Mouse (Mus musculus): ENCODE measurements around the gene Cryzl1. TPM values are rescaled to one million over a fixed set of nuclear protein-coding genes. Genes with fewer than 3 reads are reported as not detected.
A peak's percentile ranks its signal among the peaks of the same experiment; 100 is the strongest.
"Not testable (repeated sequence)": the region's sequence is repeated elsewhere in the genome, so short reads cannot be mapped to it uniquely, and the experiment has no call there.

Cryzl1 gene
- polyA plus RNA-seq, 1 experiment from 2014 or later, result 74.5 TPM

- ATAC-seq (ENCODE audit: insufficient read depth), result no peak
- Histone ChIP-seq H3K9me3 (ENCODE audit: low read depth, low read length) (no peaks in the 10 kb centered on the region), H3K4me3 (ENCODE audit: low read depth, low read length) (peak overlapping the region; percentile 83), H3K27ac (ENCODE audit: low read depth) (no peak overlapping the region), H3K9ac (peak overlapping the region; percentile 24; the same call in 1 of the 2 replicates), H3K4me1 (ENCODE audit: insufficient read depth) (no peaks in the 10 kb centered on the region), H3K27me3 (ENCODE audit: insufficient read depth, low read length) (no peaks in the 10 kb centered on the region), H3K36me3 (ENCODE audit: insufficient read depth) (peaks cover 31% of the 10 kb centered on the region), H3K4me2 (peak overlapping the region; percentile 66)
- no peak for TF ChIP-seq CTCF (IDR thresholded peaks at IDR 0.05; ENCODE audit: low read depth)
- 61% methylated on average over 3 of the region's 3 CpGs for WGBS
- no peak for DNase-seq
Measured at GRCm38 (mm10) chr16:91649246-91649645, 79.5 kb downstream of the Cryzl1 start.

GRCm38 (mm10) chr16:91648220-91648550, 80.6 kb downstream of the Cryzl1 start:
- Histone ChIP-seq H3K9me3 (ENCODE audit: low read depth, low read length) (no peaks in the 10 kb centered on the region), H3K27me3 (ENCODE audit: insufficient read depth, low read length) (no peaks in the 10 kb centered on the region), H3K36me3 (ENCODE audit: insufficient read depth) (peaks cover 21% of the 10 kb centered on the region), H3K9ac (peak overlapping the region; percentile 93), H3K4me1 (ENCODE audit: insufficient read depth) (no peaks in the 10 kb centered on the region), H3K4me2 (peak overlapping the region; percentile 66), H3K27ac (ENCODE audit: low read depth) (peak overlapping the region; percentile 99), H3K4me3 (ENCODE audit: low read depth, low read length) (peak overlapping the region; percentile 83)
- under 1% methylated on average over 25 of the region's 25 CpGs for WGBS
- no peak for TF ChIP-seq CTCF (IDR thresholded peaks at IDR 0.05; ENCODE audit: low read depth)
- peak; percentile 78 for DNase-seq
- ATAC-seq (ENCODE audit: insufficient read depth), result peak; percentile 68

GRCm38 (mm10) chr16:91647461-91648219, 81.1 kb downstream of the Cryzl1 start, which contains the start of gene Son:
Son (plus strand) TSS chr16:91647506.
- under 1% methylated on average over 69 of the region's 70 CpGs for WGBS
- Histone ChIP-seq H3K27me3 (ENCODE audit: insufficient read depth, low read length) (no peaks in the 10 kb centered on the region), H3K27ac (ENCODE audit: low read depth) (peak within 1 kb of the TSS; percentile 99), H3K36me3 (ENCODE audit: insufficient read depth) (peaks cover 22% of the 10 kb centered on the region), H3K4me1 (ENCODE audit: insufficient read depth) (no peaks in the 10 kb centered on the region), H3K9ac (peak within 1 kb of the TSS; percentile 93), H3K4me3 (ENCODE audit: low read depth, low read length) (peak within 1 kb of the TSS; percentile 83), H3K9me3 (ENCODE audit: low read depth, low read length) (no peaks in the 10 kb centered on the region), H3K4me2 (peak within 1 kb of the TSS; percentile 100)
- peak; percentile 96 for ATAC-seq (ENCODE audit: insufficient read depth)
- no peak for TF ChIP-seq CTCF (IDR thresholded peaks at IDR 0.05; ENCODE audit: low read depth)
- peak; percentile 99 for DNase-seq

- Histone ChIP-seq H3K4me2 (peak within 1 kb of the TSS; percentile 100), H3K36me3 (ENCODE audit: insufficient read depth) (peaks cover 22% of the 10 kb centered on the region), H3K4me3 (ENCODE audit: low read depth, low read length) (peak within 1 kb of the TSS; percentile 83), H3K9me3 (ENCODE audit: low read depth, low read length) (no peaks in the 10 kb centered on the region), H3K27me3 (ENCODE audit: insufficient read depth, low read length) (no peaks in the 10 kb centered on the region), H3K9ac (peak within 1 kb of the TSS; percentile 93), H3K4me1 (ENCODE audit: insufficient read depth) (no peaks in the 10 kb centered on the region), H3K27ac (ENCODE audit: low read depth) (peak within 1 kb of the TSS; percentile 99)
- TF ChIP-seq CTCF (IDR thresholded peaks at IDR 0.05; ENCODE audit: low read depth), result no peak
- peak; percentile 93 for ATAC-seq (ENCODE audit: insufficient read depth)
- WGBS, result under 1% methylated on average over 59 of the region's 59 CpGs
- peak; percentile 97 for DNase-seq
Measured at GRCm38 (mm10) chr16:91646681-91647419, 81.9 kb downstream of the Cryzl1 start, which contains the start of gene Gart. Gart (minus strand) TSS chr16:91646952.

- H3K9ac ChIP-seq, result peak overlapping the region; percentile 93
- 1% methylated on average over 11 of the region's 11 CpGs for WGBS
- no peak for TF ChIP-seq CTCF (IDR thresholded peaks at IDR 0.05; ENCODE audit: low read depth)
- ATAC-seq (ENCODE audit: insufficient read depth), result no peak
- H3K9me3 ChIP-seq (ENCODE audit: low read depth, low read length), result no peaks in the 10 kb centered on the region
- no peaks in the 10 kb centered on the region for H3K27me3 ChIP-seq (ENCODE audit: insufficient read depth, low read length)
- peaks cover 22% of the 10 kb centered on the region for H3K36me3 ChIP-seq (ENCODE audit: insufficient read depth)
- peak overlapping the region; percentile 99; the same call in 1 of the 2 replicates for H3K27ac ChIP-seq (ENCODE audit: low read depth)
- peak overlapping the region; percentile 83 for H3K4me3 ChIP-seq (ENCODE audit: low read depth, low read length)
- DNase-seq, result peak; percentile 55
- H3K4me1 ChIP-seq (ENCODE audit: insufficient read depth), result no peaks in the 10 kb centered on the region
- peak overlapping the region; percentile 100 for H3K4me2 ChIP-seq
Measured at GRCm38 (mm10) chr16:91645995-91646602, 82.7 kb downstream of the Cryzl1 start.

GRCm38 (mm10) chr16:91645420-91645819, 83.4 kb downstream of the Cryzl1 start:
- H3K4me1 ChIP-seq (ENCODE audit: insufficient read depth); ATAC-seq (ENCODE audit: insufficient read depth); H3K9me3 ChIP-seq (ENCODE audit: low read depth, low read length); H3K27me3 ChIP-seq (ENCODE audit: insufficient read depth, low read length); H3K9ac ChIP-seq; H3K27ac ChIP-seq (ENCODE audit: low read depth); DNase-seq: not testable (repeated sequence)
- Histone ChIP-seq H3K4me3 (ENCODE audit: low read depth, low read length) (0 out of 2 replicates have a peak overlapping the region, but pooled peaks have one; percentile 83), H3K4me2 (peak overlapping the region; percentile 100; the same call in 1 of the 2 replicates), H3K36me3 (ENCODE audit: insufficient read depth) (peaks cover 23% of the 10 kb centered on the region)
- no CpG with 5 or more reads among the region's 2 CpGs for WGBS

All from lung, embryonic 14.5 days (tissue).